Mouse (Mus musculus): ENCODE measurements around the gene Sorbs2.

DNA sequence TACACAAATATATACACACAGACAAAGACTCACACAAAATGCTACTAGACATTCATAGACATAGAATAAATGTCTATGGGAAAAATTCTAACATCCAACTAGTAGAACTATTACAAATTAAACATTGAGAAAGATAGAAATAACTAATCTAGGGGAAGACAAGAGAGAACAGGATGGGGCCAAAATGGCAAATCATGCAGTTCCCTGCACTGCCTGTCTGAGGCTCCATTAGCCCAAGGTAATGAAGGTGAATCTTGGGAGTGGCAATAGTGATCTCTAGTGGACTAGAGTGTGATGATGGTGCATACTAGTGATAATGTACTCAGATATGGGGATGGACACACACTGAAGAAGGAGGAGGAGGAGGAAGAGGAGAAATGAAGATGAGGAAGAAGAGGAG lies 49.7 kb upstream of the Sorbs2 start:
- TF ChIP-seq EP300 (IDR thresholded peaks at IDR 0.05; ENCODE audit: low read depth), result no peak
- TF ChIP-seq CTCF (IDR thresholded peaks at IDR 0.05; ENCODE audit: low read depth), result no peak
